Mouse (Mus musculus) v-Abl transformed pro-B cells (cell line): ENCODE data around the gene Ap5z1.

ENCODE experiments used
- in situ Hi-C, 2 experiments: fragments of 400-800 bp; cut with MboI; formaldehyde crosslinking; loops; one replicate each; pipeline ENCODE4 v1.15.1; 2025; ENCODE audit not compliant: unreplicated experiment in 2 of 2

Ap5z1 gene

GRCm38 (mm10) chr5:142438380-142438938 is 25.3 kb upstream of the Ap5z1 start:
- in situ Hi-C loops = no loop called here

DNA sequence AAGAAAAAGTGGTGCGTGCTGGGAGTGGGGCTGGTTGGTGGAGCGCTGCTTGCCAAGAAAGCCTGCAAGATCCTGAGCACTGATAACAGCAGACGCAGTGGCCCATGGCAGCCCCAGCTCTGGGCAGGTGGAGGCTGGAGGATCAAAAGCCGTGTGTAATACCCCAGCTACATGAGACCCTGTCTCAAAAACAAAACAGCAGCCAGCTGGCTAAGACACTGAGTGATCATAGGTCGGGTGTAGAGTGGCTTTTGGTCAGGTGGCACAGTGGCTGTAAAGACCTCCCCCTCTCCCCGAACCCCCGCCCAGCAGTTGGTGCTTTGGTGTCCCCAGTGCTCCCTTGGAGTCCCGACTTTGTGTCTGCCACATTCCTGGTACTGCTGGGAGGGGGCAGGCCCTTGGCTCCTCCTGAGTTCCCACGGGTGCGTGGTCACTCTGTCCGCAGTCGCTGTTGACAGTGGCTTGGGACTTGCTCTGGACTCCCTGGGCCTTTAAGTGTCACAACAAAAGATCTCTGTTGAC is 23.8 kb upstream of the Ap5z1 start:
- in situ Hi-C loops = loop anchor here (5.0 to 10.0 kb wide), 4 partner anchors 33 to 1345 kb away; no protein-coding TSS in a partner anchor

DNA sequence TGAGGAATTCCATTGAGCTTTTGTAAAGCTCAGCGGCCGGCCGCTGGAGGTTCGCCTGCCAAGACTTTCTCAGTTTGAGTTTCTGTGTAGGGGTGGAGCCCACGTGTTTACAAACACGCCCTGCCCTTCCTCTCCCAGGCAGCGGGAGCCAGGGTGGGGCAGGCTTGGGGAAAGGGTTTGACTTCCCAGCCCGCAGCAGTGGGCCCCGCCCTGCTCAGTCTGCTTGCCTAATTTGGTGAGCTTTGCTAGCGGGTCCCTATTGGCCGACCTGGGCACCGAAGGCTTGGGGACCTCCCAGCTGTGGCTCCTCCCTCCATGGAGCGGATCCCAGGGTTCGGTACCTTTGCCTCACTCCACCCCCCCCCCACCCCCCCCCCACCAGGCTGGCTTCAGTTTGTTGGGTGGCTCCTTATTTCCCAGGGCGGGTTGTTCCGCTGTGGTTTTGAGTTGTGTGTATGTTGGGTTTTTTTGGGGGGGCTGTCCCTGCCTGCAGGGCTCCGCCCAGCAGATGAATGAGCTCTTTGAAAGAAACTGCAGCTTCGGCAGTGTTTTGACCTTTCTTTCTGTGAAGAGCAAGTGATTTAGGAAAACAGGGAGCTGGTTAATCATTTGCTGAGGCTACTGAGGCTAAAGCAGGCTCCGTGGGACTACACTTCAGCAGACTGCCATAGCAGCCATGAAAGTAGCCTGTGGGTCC is 23.1 kb upstream of the Ap5z1 start:
- in situ Hi-C loops = loop anchor here (5.0 to 10.0 kb wide), 4 partner anchors 33 to 1346 kb away; no protein-coding TSS in a partner anchor

- in situ Hi-C loops = loop anchor here (5.0 to 10.0 kb wide), 4 partner anchors 34 to 1347 kb away; no protein-coding TSS in a partner anchor
These were observed 22.3 kb upstream of the Ap5z1 start for GRCm38 (mm10) chr5:142441332-142442044.

- in situ Hi-C loops = loop anchor here (5.0 to 10.0 kb wide), 4 partner anchors 35 to 1347 kb away; no protein-coding TSS in a partner anchor
These were observed 21.7 kb upstream of the Ap5z1 start for GRCm38 (mm10) chr5:142442045-142442440.

GRCm38 (mm10) chr5:142443514-142443913 is 20.2 kb upstream of the Ap5z1 start:
- in situ Hi-C loops = loop anchor here (5.0 to 10.0 kb wide), 4 partner anchors 36 to 1349 kb away; no protein-coding TSS in a partner anchor

GRCm38 (mm10) chr5:142443994-142444393 is 19.8 kb upstream of the Ap5z1 start:
- in situ Hi-C loops = loop anchor here (5.0 to 10.0 kb wide), 4 partner anchors 37 to 1349 kb away; no protein-coding TSS in a partner anchor

DNA sequence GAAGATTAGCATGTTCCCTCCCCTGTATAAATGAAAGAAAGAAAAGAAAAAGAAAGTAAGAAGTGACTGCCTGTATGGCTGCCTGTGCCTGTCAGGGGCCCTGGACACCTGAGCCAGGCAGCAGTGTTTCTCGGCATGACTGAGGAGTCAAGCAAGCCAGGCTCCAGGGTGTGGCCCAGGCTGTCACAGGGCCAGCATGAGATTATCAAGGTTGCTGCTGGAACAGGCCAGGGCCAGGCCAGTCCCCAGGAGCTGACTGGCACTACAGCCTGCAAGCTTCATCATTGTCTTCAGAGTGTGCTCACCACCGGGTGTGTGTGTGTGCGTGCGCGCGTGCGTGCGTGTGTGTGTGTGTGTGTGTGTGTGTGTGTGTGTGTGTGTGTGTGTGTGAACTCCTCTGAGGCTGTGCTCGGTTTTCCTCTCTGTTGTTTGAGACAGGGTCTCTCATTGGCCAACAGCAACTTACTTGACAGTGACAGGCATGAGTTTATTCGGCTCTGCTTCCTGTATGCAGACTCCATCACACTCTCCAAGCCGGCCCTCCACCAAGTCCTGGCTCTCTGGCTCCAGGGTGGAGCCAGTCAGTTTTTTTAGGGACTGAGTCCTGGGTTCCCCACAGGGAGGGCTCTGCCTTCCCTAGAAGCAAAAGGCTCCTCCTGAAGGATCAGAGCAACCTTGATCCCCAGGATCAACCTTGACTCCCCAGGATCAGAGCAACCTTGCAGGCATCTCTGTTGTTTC is 18.8 kb upstream of the Ap5z1 start:
- in situ Hi-C loops = loop anchor here (5.0 to 10.0 kb wide), 7 partner anchors 38 to 1598 kb away; no protein-coding TSS in a partner anchor

GRCm38 (mm10) chr5:142445709-142446108 is 18.0 kb upstream of the Ap5z1 start:
- in situ Hi-C loops = loop anchor here (5.0 to 10.0 kb wide), 6 partner anchors 78 to 1598 kb away; no protein-coding TSS in a partner anchor

GRCm38 (mm10) chr5:142448076-142448475 is 15.7 kb upstream of the Ap5z1 start:
- in situ Hi-C loops = loop anchor here (5.0 to 10.0 kb wide), 6 partner anchors 81 to 1601 kb away; no protein-coding TSS in a partner anchor

GRCm38 (mm10) chr5:142448623-142449022 is 15.1 kb upstream of the Ap5z1 start:
- in situ Hi-C loops = loop anchor here (5.0 to 10.0 kb wide), 6 partner anchors 81 to 1601 kb away; no protein-coding TSS in a partner anchor

- in situ Hi-C loops = no loop called here
These were observed 12.9 kb upstream of the Ap5z1 start for GRCm38 (mm10) chr5:142450846-142451245.

GRCm38 (mm10) chr5:142451759-142452158 is 12.0 kb upstream of the Ap5z1 start:
- in situ Hi-C loops = no loop called here

DNA sequence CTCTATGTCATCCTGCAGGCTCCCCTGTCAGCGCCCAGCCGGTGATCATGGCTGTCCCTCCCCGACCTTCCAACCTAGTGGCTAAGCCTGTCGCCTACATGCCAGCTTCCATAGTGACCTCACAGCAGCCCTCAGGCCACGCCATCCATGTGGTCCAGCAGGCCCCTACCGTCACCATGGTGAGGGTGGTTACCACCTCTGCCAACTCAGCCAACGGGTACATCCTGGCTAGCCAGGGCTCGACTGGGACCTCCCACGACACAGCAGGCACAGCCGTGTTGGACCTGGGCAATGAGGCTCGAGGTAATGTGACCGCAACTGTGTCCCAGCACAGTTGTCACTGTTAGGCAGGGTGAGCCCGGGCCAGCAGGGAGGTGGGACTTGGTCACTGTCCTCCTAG is 10.0 kb upstream of the Ap5z1 start:
- in situ Hi-C loops = no loop called here

- in situ Hi-C loops = no loop called here
These were observed 7.4 kb upstream of the Ap5z1 start for GRCm38 (mm10) chr5:142456318-142456717.

- in situ Hi-C loops = no loop called here
These were observed 6.4 kb upstream of the Ap5z1 start for GRCm38 (mm10) chr5:142457345-142457744.

- in situ Hi-C loops = no loop called here
These were observed 4.8 kb upstream of the Ap5z1 start for GRCm38 (mm10) chr5:142458791-142459557.

- in situ Hi-C loops = no loop called here
These were observed 3.9 kb upstream of the Ap5z1 start for GRCm38 (mm10) chr5:142459834-142460233.

GRCm38 (mm10) chr5:142461942-142462640 is 1.7 kb upstream of the Ap5z1 start:
- in situ Hi-C loops = no loop called here
